Mouse (Mus musculus) right cerebral cortex, postnatal 36 days (tissue): Measurements from ENCODE around the gene Zfp661.
A peak's percentile ranks its signal among the peaks of the same experiment; 100 is the strongest.
"Not testable (repeated sequence)": the region's sequence is repeated elsewhere in the genome, so short reads cannot be mapped to it uniquely, and the experiment has no call there.

Experiments used
- DNase-seq, 2 experiments: peaks; one replicate each; pipeline ENCODE4 v3.0.0; 2022; ENCODE audit warnings: low spot score in 2 of 2, mixed read lengths in 1 of 2

Gene Zfp661

DNA sequence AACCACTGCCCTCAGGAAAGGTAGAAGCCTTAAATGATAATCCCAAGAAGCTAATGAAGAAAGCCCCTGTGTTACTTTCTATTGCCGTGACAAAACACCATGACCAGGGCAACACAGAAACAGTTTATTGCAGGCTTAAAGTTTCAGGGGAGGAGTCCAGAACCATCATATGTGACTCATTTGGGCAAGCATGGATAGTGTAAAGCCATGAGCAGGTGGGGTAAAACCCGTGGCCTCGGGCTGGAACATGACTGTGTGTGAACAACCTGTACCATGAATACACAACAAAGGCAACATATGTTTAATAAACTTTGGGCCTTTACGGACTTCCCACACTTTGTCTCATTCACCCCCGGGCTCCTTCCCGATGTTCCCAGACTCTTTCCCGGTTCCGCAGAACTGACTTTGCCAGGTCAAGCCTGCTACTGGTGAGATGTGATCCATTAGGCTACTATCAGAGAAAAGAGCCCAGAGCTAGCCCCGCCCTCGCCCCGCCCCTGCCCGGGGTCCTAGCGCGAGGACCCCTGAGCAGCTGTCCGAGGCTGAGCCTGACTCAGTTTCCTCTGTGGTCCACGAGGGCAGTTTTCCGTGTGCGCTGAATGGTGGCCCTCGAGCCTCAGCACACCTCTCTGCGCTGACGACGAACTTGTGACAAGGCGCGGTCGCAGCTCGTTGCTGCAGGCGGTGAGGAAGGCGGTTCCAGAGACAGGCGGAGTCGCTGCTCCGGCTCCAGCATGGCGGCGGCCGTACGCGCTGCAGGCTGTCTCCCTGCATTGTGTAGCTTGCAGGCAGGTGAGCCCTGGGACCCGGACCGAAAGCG lies at the start of gene Zfp661, which contains the start of gene Mrps5:
TSS of gene Zfp661 (minus strand) at position 401 of the 820 bp plus-strand sequence.
TSS of gene Mrps5 (plus strand) at position 529 of the 820 bp plus-strand sequence.
- peak; percentile 65 to 72 for DNase-seq

DNA sequence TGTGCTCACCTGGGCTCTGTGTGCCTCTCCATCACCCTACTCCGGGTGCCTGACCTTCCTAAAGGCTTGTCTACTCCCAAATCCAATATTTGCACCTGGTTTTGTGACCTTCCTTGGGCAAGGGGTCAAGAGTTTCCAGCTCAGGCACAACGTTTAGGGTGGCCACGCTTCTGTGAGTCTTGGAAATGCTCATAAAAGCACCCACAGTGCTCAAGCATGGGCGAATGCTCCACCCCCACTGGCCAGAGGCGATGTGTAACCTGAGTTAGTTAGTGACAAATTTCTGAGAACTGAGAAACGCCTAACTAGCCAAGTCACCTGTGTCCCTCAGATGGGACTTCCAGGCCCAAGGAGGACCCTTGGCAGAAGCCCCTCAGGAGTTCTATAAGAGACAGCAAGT lies 48.7 kb upstream of the Zfp661 start:
- no peak for DNase-seq

DNA sequence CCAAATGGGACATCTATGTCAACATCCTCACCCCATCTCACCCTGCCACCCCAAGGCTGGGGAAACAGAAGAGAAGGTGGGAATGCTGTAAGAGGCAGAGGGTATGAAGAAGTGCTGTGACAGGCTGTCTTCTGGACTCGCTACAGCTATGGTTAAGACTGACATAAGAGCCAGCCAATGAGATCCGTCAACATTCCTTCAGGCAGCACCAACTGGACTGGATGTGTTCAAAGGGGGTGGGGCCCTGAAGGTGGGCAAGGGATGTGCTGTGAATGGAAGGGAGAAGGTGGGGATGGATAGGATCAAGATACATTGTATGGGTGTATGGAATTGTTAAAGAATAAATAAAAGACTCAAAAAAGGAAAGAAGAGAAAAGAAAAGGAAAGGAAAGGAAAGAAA lies 45.7 kb upstream of the Zfp661 start:
- DNase-seq, result no peak

DNA sequence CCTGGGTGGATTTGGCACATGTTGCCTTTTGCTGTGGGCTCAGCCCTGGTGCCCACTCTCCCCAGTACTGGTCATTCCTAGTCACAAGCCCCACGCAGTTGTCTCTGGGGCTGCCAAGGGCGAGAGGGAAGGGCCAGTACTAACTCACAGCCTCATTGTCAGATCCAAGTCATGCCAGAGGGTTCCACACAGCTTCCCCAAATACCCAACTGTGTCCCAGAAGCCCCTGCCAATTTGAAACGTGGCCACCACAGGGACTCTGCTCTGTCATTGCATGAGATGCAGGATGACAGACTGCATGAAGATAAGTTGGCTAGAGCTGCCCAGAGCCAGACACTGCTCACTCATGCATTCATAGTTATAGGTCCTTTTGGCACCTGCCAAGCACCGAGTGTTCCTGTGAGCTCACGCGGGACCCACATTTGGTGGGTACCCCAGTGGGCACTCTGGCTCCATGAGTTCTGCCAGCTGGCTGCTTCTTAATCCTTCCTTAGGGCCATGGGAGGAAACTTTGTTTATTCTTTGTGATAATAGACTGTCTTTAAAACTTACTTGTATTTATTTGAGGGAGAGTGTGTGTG lies 41.2 kb upstream of the Zfp661 start:
- DNase-seq, result no peak

DNA sequence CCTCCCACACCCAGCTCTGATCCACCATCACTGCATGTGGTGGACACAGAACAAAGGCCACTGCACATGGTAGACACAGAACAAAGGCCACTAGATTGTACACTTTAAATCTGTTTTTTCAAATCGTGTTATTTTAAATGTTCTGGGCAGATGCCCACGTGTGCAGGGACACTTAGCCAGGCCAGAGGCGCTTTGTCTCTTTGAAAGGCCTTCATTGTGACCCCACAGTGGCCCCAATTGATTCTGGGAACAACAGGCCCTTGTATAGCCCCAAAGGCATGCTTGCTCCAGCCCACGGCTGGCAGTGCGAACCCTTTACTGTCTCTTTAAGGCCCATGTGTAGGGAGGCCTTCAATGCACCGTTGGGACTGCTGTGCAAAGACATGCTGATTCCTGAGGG lies 40.5 kb upstream of the Zfp661 start:
- DNase-seq, result peak in 1 of 2 experiments; percentile 37

DNA sequence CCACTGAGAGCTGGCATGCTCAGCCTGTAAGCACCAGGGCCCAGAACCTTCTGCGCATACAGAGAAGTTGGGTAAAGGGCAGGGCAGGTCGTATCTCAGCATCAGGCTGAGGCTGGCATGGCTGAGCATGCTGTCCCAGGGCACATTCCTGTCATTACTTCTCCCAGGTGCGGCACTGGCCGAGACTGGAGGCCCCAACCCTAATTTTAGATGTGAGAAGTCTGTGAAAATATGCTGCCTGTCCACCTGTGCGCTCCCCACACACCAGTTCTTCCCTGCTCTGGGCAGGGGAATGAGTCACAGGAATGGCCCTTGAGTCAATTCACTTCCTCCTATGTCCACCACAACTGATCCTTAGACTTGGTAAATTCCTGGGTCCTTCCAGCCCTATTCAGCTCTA lies 38.8 kb upstream of the Zfp661 start:
- no peak for DNase-seq

DNA sequence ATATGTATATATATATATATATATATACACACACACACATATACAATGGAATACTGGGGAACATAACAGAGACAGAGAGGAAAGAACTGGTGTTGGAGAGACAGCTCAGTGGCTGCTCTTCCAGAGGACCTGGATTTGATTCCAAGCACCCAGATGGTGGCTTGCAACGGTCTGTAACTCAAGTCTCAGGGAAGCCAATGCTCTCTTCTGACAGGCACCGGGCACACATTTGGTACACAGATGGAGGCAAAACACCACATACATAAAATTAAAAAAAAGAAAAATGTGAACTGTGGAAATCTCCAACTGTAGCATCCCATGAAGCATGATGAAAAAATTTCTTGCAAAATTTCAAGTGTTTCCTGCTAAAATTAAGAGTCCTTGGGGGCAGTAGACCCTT lies 37.9 kb upstream of the Zfp661 start:
- no peak for DNase-seq

DNA sequence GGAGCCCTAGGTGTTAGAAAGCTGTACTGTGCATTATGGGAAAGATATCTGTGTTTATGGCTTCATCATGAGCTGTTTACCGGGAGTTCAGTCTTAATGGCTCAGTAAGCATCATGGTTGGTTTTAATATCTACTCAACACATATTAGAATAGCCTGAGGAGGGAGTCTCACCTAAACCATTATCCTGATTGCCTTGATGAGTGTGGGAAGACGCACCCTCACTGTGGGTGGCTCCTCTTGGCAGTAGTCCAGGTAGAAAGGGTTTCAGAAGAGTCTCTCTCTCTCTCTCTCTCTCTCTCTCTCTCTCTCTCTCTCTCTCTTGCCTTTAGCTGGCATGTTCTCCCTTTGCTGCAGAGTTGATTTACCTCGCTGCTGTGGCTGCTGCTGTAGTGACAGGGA lies 35.2 kb upstream of the Zfp661 start:
- no peak for DNase-seq

DNA sequence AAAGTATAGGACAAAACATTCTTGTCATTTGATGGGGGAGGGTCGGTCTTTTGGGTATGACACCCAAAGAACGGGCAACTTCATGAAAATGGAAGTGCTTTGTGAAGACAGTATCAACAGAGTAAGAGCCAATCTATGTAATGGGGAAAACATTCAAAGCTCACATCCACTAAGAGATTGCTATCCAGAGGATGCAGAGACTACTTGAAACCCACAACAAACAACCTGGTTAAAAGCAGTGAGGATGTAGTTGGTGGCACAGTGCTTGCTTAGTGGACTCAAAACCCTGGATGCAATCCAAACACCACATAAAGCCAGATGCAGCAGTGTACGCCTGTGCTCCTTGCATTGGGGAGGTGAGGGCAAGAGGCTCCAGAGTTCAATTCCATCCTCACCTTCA lies 32.4 kb upstream of the Zfp661 start:
- no peak for DNase-seq

DNA sequence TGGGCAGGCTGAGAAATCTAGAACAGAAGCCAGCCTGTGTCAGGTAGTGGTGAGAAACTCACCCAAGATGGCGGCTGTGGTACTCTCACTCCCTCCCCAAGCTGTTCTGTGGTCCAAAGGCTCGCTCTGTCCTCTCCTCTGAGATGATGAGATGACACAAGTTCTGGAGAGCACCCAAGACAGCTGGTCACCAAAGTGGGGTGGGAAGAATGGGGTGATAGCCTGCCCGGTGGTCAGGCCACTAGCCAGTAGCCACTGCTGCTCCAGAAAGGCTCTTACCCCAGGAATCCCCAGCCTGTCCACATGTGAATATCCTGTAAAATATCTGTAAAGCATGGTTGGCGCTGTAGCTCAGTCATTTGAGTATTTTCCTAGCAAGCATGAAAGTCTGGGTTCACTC lies 25.4 kb upstream of the Zfp661 start:
- no peak for DNase-seq

DNA sequence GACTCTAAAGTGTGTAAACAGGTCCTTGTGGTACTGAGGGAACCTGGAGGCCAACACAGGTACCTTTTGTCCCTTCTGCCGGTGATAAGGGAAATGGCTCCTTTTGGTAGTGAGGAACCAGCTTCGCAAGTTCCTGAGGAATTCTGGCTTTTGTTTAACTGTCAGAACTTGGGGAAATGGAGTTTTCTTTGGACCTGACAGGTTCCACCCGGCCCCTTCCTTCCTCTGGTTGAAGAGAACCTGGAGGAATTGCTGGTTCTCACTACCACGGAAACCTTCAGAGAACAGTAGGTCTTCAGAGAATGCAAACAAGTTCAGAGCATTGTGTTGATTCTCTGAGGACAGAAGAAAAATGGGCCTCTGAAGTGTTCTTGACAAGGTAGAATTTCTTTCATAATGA lies 24.5 kb upstream of the Zfp661 start:
- no peak for DNase-seq

DNA sequence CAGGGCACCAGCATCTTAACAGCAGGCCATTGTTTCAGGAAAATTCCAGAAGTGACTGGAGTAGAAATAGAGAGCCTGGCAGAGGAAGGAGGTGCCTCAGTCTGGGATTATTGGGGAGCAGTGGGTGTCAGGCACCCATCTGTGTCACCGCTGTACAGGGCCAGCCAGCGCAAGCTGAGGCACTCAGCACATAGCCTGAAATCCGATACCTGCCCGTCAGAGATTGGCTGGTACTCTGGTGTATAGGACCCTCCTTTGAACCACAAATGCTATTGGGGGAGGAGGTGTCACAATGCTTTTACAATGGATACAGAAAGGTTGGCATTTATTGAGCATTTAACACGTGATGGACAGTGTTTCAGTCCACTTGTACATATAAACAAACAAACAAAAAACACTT lies 22.1 kb upstream of the Zfp661 start:
- no peak for DNase-seq

DNA sequence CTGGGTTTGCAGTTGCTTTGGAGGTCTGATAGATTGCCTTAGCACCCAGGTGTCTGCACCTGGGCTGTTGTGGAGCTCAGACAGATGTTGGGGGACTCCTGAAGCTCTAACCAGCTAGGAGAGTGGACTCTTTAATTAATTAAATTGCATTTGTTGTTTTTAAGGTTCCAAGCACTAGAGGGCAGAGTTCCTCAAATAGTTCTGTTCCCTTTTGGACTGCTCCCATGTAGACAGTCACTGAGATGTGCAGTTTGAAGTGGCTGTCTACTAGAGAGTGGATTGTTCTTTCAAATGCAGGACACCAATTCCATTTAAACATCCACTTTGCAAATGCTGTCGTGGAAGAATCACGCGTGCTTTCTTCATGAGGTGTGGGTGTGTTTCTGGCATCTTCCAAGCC lies 21.3 kb upstream of the Zfp661 start:
- no peak for DNase-seq

DNA sequence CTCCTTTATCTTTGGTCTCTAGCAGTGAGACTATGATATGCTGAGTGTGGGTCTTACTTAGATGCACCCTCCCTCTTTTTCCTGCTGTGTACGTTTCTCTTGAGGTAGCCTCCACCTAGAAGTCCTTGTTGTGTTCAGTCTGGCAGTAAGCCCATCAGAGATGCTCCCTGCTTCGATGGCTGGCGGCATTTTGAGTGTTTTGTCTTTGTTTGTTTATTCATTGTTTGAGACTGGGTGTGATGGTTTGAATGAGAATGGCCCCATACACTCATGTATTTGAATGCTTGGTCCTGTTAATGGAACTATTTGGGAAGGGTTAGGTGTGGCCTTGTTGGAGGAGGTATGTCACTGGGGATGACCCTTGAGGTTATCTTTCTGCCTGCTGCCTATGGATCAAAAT lies 18.3 kb upstream of the Zfp661 start:
- no peak for DNase-seq

DNA sequence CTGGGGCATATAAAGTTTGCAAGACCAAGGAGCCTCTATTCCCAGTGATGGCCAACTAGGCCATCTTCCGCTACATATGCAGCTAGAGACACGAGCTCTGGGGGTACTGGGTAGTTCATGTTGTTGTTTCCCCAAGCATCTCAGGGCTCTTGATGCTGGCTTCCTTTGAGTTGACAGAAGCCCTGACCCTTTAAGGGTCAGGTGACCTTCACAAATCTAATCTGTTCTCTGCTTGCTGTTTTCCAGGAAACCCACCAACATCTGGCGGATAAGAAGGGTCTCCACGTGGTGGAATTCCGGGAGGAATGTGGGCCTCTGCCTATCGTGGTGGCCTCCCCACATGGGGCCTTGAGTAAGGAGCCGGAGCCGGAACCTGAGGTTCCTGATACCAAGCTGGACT lies 16.5 kb upstream of the Zfp661 start:
- DNase-seq, result not testable (repeated sequence)

DNA sequence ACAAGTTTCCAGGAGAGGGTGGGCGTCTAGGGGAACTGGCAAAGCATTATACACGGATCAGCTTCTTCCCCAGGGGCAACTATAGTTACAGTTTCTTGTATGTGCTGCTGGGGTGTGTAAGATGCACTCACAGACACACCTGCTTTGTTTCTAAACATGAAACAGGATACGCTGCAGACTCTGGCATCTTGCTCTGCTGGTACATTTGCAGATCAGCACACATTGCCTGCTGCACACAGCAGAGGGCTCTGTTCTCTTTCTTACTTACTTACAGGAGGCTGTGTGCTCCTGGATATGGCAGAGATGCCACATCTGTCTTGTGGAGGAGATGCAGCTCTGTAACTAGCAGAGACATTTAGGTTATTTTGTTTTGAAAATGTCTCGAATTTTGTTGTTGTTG lies 3.9 kb upstream of the Zfp661 start:
- no peak for DNase-seq

DNA sequence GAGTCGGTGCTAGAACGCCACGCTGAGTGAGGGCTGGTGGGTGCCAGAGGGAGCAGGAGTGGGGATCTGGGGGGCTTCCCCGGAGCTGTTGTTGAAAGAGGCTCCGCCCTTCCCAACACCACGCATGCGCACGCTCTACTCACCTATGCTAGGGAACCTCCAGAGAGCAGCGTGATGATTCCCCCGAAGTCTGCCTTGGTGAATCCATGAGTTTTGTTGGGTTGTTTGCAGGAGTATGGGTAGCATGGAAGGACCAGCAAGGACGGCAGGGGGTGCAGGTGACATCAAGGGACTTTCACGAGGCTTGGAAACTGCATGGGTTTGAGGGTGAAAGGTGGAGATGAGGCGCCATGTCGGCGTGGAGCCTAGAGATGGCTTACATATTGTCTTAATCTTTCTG lies 3.3 kb upstream of the Zfp661 start:
- DNase-seq, result no peak

DNA sequence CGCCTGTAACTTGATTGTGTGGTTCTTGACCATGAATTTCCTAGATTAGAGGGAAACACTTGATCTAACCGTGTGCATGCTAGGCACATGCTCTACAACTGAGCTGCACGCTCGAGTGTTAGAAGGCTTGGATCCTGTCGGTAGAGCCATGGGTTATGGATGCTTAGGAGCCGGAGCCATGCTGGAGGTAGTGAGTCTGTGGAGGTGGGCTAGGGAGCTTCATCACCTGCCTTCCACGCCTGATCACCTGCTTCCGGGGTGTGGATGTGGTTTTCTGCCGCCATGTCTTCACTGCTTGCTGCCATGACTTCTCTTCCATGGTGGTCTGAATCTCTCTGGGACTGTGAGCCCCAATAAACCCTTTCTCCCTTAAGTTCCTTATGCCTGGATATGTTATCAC lies 2.0 kb upstream of the Zfp661 start:
- DNase-seq, result no peak

DNA sequence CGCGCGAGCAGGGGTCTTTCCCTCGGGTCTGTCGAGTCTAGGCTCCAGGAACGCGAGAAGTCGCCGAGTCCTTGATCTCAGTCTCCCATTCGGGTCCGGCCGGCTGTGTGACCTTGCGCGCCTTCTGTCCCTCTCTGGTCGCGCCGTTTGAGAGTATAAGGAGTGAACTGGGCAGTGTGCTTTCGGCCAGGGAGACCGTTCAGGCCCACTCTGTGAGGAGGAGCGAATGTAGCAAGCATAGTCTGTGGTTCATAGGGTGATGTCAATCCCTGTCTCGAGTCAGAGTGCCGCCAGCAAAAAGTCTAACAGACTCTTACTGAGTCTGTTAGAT lies 585 bp upstream of the Zfp661 start:
- no peak for DNase-seq

DNA sequence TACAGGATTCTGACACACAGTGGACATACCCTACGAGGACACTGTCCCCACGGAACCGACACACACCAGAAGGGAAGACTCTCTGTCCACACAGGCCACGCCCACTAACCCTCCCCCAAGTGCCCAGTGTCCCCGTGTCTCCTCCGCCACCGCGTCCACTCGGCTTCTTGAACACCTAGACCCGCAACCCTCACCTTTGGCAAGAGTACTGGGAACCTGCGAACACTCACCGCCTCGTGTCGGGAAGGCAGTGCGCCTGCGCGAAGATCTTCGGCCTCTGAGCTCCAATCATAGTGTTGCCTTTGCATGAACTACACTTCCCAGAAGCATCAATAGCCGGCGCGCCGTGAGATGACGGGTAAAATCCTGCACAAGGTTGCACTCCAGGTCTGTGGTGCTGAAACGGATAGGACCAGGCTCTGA lies 2.4 kb downstream of the Zfp661 start:
- DNase-seq, result peak; percentile 94 to 95

DNA sequence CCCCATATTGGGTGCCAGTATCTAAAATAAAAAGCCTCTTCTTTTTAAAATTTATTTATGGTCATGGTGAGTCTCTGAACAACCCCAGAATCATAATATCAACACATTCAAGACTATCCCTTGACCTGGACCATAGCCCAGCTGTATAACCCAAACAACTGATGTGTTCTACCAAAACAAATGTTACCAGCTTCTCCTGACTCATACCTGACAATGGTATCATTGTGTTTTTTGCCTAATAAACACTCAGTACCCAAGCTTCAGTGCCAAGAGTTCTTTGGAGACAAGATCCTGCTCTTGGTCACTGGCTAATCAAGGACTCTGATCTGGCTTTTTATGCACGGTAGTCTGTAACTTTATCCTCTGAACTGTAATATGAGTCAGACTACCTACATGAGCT lies 13.6 kb downstream of the Zfp661 start:
- no peak for DNase-seq

DNA sequence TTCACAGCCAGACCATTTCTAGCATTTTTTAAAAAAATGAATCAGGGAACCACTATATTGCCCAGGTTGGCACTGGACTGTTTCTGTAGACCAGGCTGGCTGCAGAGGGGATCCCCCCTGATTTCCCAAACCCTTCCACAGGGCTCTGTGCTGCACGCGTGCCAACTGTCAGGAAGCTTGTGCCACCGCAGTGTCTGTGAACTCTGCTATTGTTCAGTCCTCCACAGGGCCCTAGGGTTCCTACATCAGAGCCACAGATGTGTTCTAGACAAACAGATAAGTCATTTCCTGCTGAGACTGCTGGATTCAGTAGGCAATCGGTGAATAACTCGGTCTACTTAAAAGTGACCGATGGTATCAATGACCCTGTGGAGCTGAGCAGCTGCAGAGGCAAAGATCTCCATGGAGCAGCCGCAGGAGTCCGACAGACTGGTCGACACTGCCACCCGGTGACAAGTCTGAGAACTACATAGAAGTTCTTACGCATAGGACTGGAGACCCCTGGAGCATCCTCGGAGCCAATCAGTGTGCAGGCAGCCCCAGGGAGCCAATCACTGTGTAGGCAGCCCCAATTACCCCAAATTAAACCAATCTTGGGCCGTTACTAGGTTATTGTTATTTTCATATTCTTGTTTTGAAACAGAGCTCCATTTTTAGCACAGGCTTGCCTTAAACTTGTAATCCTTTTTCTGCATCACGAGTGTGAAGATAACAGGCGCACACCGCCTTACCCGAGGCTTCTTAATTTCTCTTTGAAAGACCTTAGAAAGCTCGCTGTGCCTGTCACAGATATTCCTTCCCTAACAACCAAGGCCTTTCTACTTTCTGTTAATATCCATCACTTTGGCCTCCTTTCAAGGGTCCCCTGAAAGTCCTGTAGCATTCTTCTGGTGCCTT lies 27.6 kb downstream of the Zfp661 start:
- DNase-seq, result peak; percentile 89 to 90

DNA sequence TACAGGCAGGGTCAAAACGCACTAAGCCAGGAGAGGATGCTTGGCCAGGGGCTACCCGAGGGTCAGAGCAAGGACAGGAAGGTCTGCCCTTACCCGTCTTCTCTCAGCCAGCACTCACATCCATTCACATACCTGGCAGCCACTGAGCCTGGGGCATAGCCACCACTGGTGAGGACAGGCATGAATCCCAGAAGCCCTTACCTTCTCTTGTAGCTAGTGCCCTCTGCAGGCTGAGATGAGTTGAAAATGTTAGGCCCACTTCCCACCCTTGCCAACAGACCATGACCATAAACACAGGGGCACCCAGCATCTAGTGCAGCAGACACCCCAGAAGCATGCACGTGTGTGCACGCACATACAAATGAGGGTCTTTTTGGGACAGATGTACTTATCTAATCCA lies 35.8 kb downstream of the Zfp661 start:
- DNase-seq, result peak; percentile 24 to 29
